Mouse (Mus musculus) liver, embryonic 13.5 days (tissue): ENCODE data around the gene Lsp1. TPM values are rescaled to one million over a fixed set of nuclear protein-coding genes. Genes with fewer than 3 reads are reported as not detected.

Experiments
- ATAC-seq: fragments of 200-750 bp; cut with Nextera tagmentation; 2 replicates; pipeline ENCODE4 v1.8.0; 2017; ENCODE audit warnings: low read depth, mild to moderate bottlenecking, moderate number of reproducible peaks, moderate library complexity
- DNase-seq: peaks from one replicate; pipeline ENCODE4 v3.0.0; 2022
- H3K27ac ChIP-seq: fragments of 300-500 bp; sonication (generic); 2 replicates; pipeline ENCODE4 v1.5.1; 2015; ENCODE audit warnings: moderate library complexity, mild to moderate bottlenecking, inconsistent platforms
- H3K27me3 ChIP-seq: fragments of 300-500 bp; sonication (generic); 2 replicates; pipeline ENCODE4 v1.6.1; 2015; ENCODE audit warnings: mild to moderate bottlenecking, inconsistent platforms
- H3K36me3 ChIP-seq: fragments of 300-500 bp; sonication (generic); 2 replicates; pipeline ENCODE4 v1.6.1; 2015; ENCODE audit warnings: mild to moderate bottlenecking, inconsistent platforms
- H3K4me1 ChIP-seq: fragments of 300-500 bp; sonication (generic); replicated peaks from 2 replicates; pipeline ENCODE4 v1.6.1; 2015; ENCODE audit warnings: inconsistent platforms
- H3K4me2 ChIP-seq: fragments of 300-500 bp; sonication (generic); 2 replicates; pipeline ENCODE4 v1.6.1; 2015; ENCODE audit warnings: inconsistent platforms, mild to moderate bottlenecking, moderate library complexity
- H3K4me3 ChIP-seq: fragments of 300-500 bp; sonication (generic); replicated peaks from 2 replicates; pipeline ENCODE4 v1.5.1; 2015; ENCODE audit warnings: mild to moderate bottlenecking, inconsistent platforms
- H3K9ac ChIP-seq: fragments of 300-500 bp; sonication (generic); 2 replicates; pipeline ENCODE4 v1.6.1; 2015; ENCODE audit warnings: mild to moderate bottlenecking, inconsistent platforms
- H3K9me3 ChIP-seq: fragments of 300-500 bp; sonication (generic); replicated peaks from 2 replicates; pipeline ENCODE4 v1.6.1; 2016; ENCODE audit warnings: inconsistent platforms
- WGBS: fragments of 180-500 bp; shearing (Covaris S2); methylation state at CpG from one replicate; pipeline ENCODE4 v1.1.7; 2015; ENCODE audit not compliant: insufficient replicate concordance; 5-methylcytosine and 5-hydroxymethylcytosine counted together
- polyA plus RNA-seq: library from polyadenylated mRNA; unstranded; fragments of >200 nt; fragmentation: Nextera tagmentation; extraction: Ambion mirVana; gene quantifications from 2 replicates; pipeline ENCODE4 v1.2.1, GENCODE M21; 2015

Lsp1 gene
- polyA plus RNA-seq, 1 experiment from 2014 or later = 15.5 TPM

DNA sequence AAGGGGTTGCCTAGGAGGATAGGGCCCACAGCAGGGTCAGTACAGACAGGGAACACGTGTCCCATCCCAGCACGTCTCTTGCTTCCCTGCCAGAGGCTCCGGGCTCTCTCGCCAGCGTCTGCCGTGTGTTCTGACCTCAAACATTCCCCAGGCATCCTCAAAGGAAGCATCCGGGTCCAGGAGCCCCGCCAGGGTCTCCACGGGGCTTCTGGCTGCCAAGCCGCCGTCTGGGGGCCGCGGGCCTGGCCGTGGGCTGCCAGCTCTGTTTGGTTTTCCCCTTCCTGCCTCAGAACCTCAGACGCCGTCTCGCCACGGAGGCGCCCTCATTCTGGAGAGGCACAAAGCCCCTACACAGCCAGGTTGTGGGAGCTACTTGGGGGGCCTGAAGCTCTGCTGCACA is 27.0 kb upstream of the Lsp1 start:
- Histone ChIP-seq H3K9me3 (no peaks in the 10 kb centered on the region), H3K4me3 (no peak overlapping the region), H3K4me1 (peaks cover 22% of the 10 kb centered on the region), H3K27me3 (peaks cover 41% of the 10 kb centered on the region), H3K9ac (no peak overlapping the region), H3K36me3 (no peaks in the 10 kb centered on the region), H3K27ac (no peak overlapping the region), H3K4me2 (no peak overlapping the region)
- no peak for DNase-seq
- WGBS = 32% methylated on average over 19 of the region's 19 CpGs
- ATAC-seq = no peak

DNA sequence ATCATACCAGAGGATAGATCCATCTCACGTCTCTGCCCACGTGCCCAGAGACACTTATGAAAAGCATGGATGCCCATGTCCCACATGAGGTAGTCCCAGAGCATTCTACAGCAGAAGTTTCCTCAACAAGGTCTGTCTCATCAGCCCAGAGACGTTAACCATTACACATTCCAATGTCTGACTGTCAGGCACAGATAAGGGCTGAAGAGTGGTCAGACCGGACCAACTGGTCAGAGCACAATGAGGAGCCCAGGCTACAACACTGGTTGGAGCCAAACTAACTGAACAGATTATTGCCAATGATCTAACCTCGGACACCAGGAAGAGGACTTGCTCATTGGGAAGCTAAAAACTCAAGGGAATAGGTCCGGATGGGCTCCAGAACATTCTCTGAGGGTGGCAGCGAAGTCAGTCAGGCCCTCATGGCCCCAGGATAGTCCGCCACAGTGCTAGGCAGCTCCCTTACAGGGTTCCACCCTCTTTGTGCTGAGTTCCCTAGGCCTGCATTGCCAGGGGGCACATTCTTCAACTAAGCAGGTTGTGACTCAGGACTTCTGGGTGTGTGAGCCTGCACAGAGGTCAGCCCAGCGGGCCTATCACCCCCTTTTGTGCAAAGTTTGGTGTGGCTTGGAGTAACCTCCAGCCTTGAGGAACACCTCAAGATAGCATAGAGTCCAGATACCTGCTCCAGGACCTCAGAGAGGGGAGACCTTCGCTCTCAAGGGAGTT is 26.3 kb upstream of the Lsp1 start, which contains the start of gene Syt8:
Gene Syt8, plus strand, starts transcription at position 714 of the 729 bp plus-strand sequence.
- H3K27me3 ChIP-seq = peaks cover 34% of the 10 kb centered on the region
- DNase-seq (no peak), ATAC-seq (no peak)
- H3K27ac ChIP-seq = no peak within 1 kb of the TSS
- H3K36me3 ChIP-seq = no peaks in the 10 kb centered on the region
- no peak within 1 kb of the TSS for H3K4me3 ChIP-seq
- 54% methylated on average over 10 of the region's 10 CpGs for WGBS
- H3K4me2 ChIP-seq = no peak within 1 kb of the TSS
- no peak within 1 kb of the TSS for H3K9ac ChIP-seq
- peaks cover 22% of the 10 kb centered on the region for H3K4me1 ChIP-seq
- H3K9me3 ChIP-seq = no peaks in the 10 kb centered on the region

DNA sequence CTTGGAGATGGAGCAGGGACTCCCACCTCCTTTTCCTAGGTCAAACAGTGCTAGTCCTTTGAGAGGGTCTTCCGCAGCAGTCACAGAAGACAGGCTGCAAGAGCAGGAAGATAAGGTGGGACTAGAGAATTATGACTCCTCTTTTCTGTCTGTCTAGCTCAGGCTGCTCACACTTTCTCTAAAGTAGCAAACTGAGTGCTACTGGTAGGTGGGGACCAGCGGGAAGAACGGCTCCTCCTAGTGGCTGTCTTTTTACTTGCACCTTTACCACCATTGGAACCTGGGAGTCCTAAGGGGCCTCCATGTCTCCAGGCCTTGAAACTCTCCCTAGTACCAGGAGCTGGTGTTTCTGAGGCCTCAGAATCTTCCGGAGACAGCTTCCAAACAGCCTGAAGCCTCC is 25.1 kb upstream of the Lsp1 start:
- peak; percentile 54 for DNase-seq
- Histone ChIP-seq H3K27ac (no peak overlapping the region), H3K36me3 (no peaks in the 10 kb centered on the region), H3K9ac (no peak overlapping the region), H3K4me3 (no peak overlapping the region), H3K9me3 (no peaks in the 10 kb centered on the region), H3K27me3 (peaks cover 24% of the 10 kb centered on the region), H3K4me1 (peaks cover 18% of the 10 kb centered on the region), H3K4me2 (no peak overlapping the region)
- peak; percentile 58 for ATAC-seq
- WGBS = 15% methylated on average over 4 of the region's 4 CpGs

DNA sequence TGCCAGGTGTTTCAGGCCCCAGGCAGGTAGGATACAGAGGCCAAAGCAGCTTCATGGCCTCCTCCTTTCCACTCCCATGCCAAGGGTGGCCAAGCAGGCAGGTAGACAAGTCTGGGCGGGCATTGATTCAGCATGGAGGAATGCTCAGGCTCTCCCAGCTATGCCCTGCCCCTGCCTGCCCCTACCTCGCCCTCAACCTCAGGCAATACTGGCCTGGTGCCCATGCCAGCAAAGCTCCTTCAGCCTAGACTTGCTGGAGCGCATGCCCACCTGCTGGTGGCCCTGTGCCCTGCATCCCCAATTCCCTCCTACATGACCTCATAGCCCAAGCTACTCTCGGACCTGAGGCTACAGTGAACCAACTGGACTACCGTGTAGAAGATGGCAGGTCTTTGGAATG is 23.3 kb upstream of the Lsp1 start:
- DNase-seq (no peak), ATAC-seq (no peak)
- Histone ChIP-seq H3K4me3 (no peak overlapping the region), H3K4me1 (peaks cover 21% of the 10 kb centered on the region), H3K27ac (no peak overlapping the region), H3K27me3 (peaks cover 11% of the 10 kb centered on the region), H3K36me3 (no peaks in the 10 kb centered on the region), H3K9ac (no peak overlapping the region), H3K9me3 (no peaks in the 10 kb centered on the region), H3K4me2 (no peak overlapping the region)
- 66% methylated on average over 5 of the region's 5 CpGs for WGBS

DNA sequence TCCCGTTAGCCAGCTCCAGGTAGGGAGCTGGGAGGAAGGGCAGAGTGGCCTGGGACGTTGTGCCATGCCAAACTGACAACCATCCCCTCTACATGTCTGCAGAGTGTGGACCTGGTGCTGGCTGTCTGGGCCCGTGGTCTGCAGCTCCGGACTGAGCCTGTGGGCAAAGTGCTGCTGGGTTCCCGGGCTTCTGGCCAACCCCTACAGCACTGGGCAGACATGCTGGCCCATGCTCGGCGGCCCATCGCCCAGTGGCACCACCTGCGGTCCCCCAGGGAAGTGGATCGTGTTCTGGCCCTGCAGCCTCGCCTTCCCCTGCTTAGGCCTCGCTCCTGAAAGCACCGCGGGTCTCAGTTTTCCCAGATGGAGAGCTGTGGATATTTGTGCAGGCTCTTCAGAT is 20.6 kb upstream of the Lsp1 start:
- ATAC-seq (no peak), DNase-seq (no peak)
- H3K27ac ChIP-seq = no peak overlapping the region
- no peak overlapping the region for H3K9ac ChIP-seq
- no peaks in the 10 kb centered on the region for H3K36me3 ChIP-seq
- WGBS = 77% methylated on average over 14 of the region's 14 CpGs
- H3K4me1 ChIP-seq = peaks cover 9% of the 10 kb centered on the region; the same call in 1 of the 2 replicates
- H3K27me3 ChIP-seq = no peaks in the 10 kb centered on the region
- H3K4me2 ChIP-seq = no peak overlapping the region
- no peaks in the 10 kb centered on the region for H3K9me3 ChIP-seq
- H3K4me3 ChIP-seq = no peak overlapping the region

DNA sequence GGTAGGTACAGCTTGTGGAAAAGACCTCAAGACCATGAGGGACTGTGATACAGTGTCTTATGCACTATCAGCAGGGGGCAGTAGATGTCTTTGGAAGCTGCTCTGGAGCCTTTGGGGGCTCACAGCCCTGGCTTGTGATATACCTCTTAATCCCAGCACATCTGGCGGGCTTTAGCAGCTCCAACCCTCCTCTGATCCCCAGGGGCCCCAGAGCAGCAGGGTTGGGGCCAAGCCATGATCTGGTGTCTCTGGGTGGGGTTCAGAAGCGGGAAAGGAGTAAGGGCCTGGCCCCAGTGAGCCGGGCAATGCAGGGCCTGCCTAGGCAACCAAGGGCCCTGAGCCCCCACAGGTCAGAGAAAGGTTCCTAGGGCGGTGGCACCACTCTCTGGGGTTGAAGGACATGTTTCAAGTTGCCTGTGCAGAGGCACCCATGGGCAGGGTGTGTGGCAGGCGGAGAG is 19.9 kb upstream of the Lsp1 start:
- DNase-seq (no peak), ATAC-seq (no peak)
- peak overlapping the region; percentile 2; the same call in 1 of the 2 replicates for H3K27ac ChIP-seq
- 54% methylated on average over 5 of the region's 5 CpGs for WGBS
- H3K9ac ChIP-seq = no peak overlapping the region
- H3K4me2 ChIP-seq = no peak overlapping the region
- no peaks in the 10 kb centered on the region for H3K9me3 ChIP-seq
- H3K36me3 ChIP-seq = no peaks in the 10 kb centered on the region
- H3K4me1 ChIP-seq = peaks cover 4% of the 10 kb centered on the region; the same call in 1 of the 2 replicates
- H3K27me3 ChIP-seq = no peaks in the 10 kb centered on the region
- no peak overlapping the region for H3K4me3 ChIP-seq

DNA sequence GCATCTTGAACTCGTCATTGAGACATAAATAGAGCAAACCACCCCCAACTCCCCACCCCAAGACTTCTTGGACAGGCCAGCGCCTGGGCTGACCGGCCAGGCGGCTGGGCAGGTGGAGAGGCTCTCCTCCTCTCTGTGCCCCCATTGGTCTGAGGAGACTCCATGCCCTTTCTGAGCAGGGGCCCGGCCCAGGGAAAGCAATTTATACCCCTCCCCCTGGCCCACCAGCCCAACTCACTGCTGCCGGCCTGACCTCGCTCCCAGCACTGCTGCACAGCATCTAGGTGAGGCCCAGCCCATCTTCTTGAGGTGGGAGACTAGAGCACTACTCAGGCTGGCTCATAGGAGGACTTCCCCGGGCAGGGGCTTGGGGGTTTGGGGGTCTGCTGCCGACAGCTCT is 19.0 kb upstream of the Lsp1 start, which contains the start of gene Tnni2:
Gene Tnni2, plus strand, starts transcription at position 224 of the 400 bp plus-strand sequence.
- DNase-seq (no peak), ATAC-seq (no peak)
- Histone ChIP-seq H3K4me2 (no peak within 1 kb of the TSS), H3K9me3 (no peaks in the 10 kb centered on the region), H3K27me3 (no peaks in the 10 kb centered on the region), H3K4me1 (peaks cover 4% of the 10 kb centered on the region; the same call in 1 of the 2 replicates), H3K36me3 (no peaks in the 10 kb centered on the region), H3K9ac (no peak within 1 kb of the TSS), H3K4me3 (no peak within 1 kb of the TSS), H3K27ac (peak within 1 kb of the TSS; percentile 26; the same call in 1 of the 2 replicates)
- WGBS = 71% methylated on average over 9 of the region's 9 CpGs

DNA sequence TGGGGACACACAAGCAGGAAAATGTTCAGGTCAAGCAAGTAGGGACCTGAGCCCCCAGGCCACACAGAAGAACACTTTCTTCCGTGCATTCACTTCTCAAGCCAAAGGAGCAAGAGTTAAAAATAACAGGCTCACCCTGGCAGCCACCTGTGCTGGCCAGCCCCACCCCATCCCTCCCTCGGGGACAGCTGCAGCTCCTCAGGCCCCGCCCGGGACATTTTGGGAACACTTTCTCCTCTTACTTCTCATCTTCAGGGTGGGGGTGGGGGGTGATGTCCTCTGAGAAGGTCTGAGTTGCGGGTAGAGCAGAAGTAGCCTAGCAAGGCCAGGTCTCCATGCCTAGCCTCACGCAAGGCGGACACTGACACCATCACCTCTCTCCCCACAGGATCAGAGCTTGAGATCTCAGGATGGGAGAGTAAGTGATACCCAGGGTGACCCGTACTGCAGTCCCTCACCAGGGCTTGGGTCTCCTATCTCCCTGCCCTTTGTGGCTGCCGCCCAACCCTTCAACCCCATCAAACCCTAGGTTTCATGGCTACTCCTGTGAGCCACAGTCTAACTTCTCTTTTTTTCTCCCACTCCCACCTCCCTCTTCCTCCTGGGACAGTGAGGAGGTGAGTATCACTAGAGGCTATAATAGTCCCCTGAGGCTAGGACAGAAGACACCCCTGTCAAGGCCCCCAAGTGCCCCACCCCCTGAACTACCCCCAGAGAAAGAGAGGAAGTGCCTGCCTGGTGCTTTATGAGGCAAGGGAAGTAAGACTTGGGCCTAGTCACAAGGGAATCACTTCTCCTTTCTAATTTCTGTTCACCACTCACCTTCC is 18.3 kb upstream of the Lsp1 start:
- Histone ChIP-seq H3K4me1 (peaks cover 4% of the 10 kb centered on the region; the same call in 1 of the 2 replicates), H3K9ac (no peak overlapping the region), H3K27ac (0 out of 2 replicates have a peak overlapping the region, but pooled peaks have one; percentile 26), H3K27me3 (no peaks in the 10 kb centered on the region), H3K4me2 (no peak overlapping the region), H3K36me3 (no peaks in the 10 kb centered on the region), H3K9me3 (no peaks in the 10 kb centered on the region), H3K4me3 (no peak overlapping the region)
- no peak for ATAC-seq
- 41% methylated on average over 9 of the region's 9 CpGs for WGBS
- DNase-seq = no peak

DNA sequence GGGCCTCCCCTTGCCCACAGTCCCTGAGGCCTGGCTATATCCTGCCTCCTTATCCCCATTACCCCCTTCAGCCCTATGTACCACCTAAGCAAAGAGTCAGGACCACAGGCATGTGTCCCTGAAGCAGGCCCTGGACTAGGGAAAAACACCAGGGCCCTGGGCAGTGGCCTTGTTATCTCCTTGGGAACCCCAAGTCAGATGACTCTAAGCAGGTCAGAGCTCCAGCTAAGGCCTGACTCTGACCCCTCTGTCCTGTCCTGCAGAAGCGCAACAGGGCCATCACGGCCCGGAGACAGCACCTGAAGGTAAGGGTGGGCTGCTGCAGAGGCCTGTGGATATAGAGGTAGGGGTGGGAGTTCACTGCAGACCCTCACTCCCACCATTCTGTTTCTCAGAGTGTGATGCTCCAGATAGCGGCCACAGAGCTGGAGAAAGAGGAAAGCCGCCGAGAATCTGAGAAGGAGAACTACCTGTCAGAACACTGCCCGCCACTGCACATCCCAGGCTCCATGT is 17.6 kb upstream of the Lsp1 start:
- Histone ChIP-seq H3K27ac (0 out of 2 replicates have a peak overlapping the region, but pooled peaks have one; percentile 1), H3K27me3 (no peaks in the 10 kb centered on the region), H3K4me1 (peaks cover 4% of the 10 kb centered on the region; the same call in 1 of the 2 replicates), H3K9me3 (no peaks in the 10 kb centered on the region), H3K9ac (no peak overlapping the region), H3K36me3 (no peaks in the 10 kb centered on the region), H3K4me2 (no peak overlapping the region), H3K4me3 (no peak overlapping the region)
- 74% methylated on average over 7 of the region's 7 CpGs for WGBS
- ATAC-seq = no peak
- DNase-seq = no peak

DNA sequence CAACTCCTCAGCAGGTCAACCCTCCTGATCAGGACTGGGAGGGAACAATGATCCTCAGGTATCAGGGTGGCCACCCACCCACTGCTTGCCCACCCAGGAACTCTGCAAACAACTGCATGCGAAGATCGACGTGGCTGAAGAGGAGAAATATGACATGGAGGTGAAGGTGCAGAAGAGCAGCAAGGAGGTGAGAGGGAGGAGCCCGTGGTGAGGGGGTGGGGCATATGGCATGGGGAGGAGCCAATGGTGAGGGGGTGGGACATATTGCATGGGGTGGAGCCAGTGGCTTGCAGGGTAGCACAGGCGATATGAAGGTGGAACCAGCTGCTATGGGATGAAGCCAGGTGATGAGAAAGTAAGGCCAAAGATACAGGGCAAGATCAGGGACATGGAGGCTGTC is 17.1 kb upstream of the Lsp1 start:
- Histone ChIP-seq H3K9me3 (no peaks in the 10 kb centered on the region), H3K4me1 (peaks cover 4% of the 10 kb centered on the region; the same call in 1 of the 2 replicates), H3K36me3 (no peaks in the 10 kb centered on the region), H3K9ac (no peak overlapping the region), H3K4me3 (no peak overlapping the region), H3K27ac (0 out of 2 replicates have a peak overlapping the region, but pooled peaks have one; percentile 1), H3K4me2 (no peak overlapping the region), H3K27me3 (no peaks in the 10 kb centered on the region)
- 74% methylated on average over 5 of the region's 5 CpGs for WGBS
- DNase-seq = no peak
- ATAC-seq = 0 out of 2 replicates have a peak, but pooled peaks have one; percentile 27

DNA sequence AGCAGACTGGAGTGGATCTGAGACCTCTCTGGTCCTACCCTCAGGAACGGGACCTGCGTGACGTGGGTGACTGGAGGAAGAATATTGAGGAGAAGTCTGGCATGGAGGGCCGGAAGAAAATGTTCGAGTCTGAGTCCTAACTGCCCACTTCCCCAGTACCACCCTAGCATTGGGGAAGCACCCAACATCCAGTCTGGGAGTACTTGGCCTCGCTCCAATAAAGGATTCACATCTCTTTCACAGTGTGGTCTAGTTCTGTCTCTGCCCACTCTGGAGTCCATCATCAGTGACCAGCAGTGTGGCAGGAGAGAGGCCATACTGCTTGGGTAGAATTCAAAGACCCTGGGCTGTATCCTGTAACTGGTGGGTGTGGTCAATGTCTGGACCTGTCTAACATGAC is 16.4 kb upstream of the Lsp1 start:
- ATAC-seq = no peak
- no peaks in the 10 kb centered on the region for H3K9me3 ChIP-seq
- H3K27ac ChIP-seq = no peak overlapping the region
- H3K36me3 ChIP-seq = no peaks in the 10 kb centered on the region
- no peak for DNase-seq
- H3K4me2 ChIP-seq = no peak overlapping the region
- H3K27me3 ChIP-seq = no peaks in the 10 kb centered on the region
- 72% methylated on average over 6 of the region's 6 CpGs for WGBS
- H3K4me3 ChIP-seq = no peak overlapping the region
- H3K4me1 ChIP-seq = peaks cover 4% of the 10 kb centered on the region; the same call in 1 of the 2 replicates
- H3K9ac ChIP-seq = no peak overlapping the region
